Mouse (Mus musculus): ENCODE results near the gene Pgap3.

- TF ChIP-seq POLR2A (IDR thresholded peaks at IDR 0.05; ENCODE audit: low read depth, low read length) (no peak), CTCF (IDR thresholded peaks at IDR 0.05; ENCODE audit: extremely low read depth, insufficient read depth, insufficient read length, insufficient replicate concordance) (no peak)
Observed at GRCm38 (mm10) chr11:98428436-98428835, 28.1 kb upstream of the Pgap3 start.
